Mouse (Mus musculus) heart, adult 8-10 months (tissue): ENCODE results near the gene Gper1. TPM values are rescaled to one million over a fixed set of nuclear protein-coding genes. Genes with fewer than 3 reads are reported as not detected.
"Not testable (repeated sequence)": the region's sequence is repeated elsewhere in the genome, so short reads cannot be mapped to it uniquely, and the experiment has no call there.

Source experiments
- DNase-seq: peaks from one replicate; pipeline ENCODE4 v3.0.0; 2022; ENCODE audit warnings: low spot score
- total RNA-seq, 4 experiments: library from RNA; stranded (reverse); gene quantifications; 2 replicates each; pipeline ENCODE4 v1.2.4; 2022

Gper1 gene
- total RNA-seq, 4 experiments from 2014 or later: 1.1 to 1.6 (median 1.3) TPM

DNA sequence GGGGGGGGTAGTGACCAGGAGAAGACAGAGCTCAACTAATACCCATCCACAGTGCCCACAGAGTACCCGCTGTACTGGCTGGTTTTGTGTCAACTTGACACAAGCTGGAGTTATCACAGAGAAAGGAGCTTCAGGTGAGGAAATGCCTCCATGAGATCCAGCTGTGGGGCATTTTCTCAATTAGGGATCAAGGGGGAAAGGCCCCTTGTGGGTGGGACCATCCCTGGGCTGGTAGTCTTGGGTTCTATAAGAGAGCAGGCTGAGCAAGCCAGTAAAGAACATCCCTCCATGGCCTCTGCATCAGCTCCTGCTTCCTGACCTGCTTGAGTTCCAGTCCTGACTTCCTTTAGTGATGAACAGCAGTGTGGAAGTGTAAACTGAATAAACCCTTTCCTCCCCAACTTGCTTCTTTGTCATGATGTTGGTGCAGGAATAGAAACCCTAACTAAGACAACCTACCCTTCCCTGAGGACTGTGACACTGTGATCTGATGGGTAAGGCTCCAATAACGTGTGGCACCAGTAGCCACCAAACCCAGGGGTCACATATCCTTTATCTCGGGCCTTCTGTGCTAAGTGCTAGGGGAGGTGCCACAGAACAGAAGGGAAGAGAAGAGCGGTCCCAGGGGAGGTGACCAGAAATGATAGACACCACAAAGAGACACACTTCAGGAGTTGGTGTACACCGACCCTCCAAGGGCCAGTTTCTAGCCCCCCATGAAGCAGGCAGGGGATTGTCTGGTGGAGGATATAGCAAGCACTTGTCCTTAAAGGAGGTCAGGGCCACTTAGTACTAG lies 32.4 kb upstream of the Gper1 start:
- not testable (repeated sequence) for DNase-seq

DNA sequence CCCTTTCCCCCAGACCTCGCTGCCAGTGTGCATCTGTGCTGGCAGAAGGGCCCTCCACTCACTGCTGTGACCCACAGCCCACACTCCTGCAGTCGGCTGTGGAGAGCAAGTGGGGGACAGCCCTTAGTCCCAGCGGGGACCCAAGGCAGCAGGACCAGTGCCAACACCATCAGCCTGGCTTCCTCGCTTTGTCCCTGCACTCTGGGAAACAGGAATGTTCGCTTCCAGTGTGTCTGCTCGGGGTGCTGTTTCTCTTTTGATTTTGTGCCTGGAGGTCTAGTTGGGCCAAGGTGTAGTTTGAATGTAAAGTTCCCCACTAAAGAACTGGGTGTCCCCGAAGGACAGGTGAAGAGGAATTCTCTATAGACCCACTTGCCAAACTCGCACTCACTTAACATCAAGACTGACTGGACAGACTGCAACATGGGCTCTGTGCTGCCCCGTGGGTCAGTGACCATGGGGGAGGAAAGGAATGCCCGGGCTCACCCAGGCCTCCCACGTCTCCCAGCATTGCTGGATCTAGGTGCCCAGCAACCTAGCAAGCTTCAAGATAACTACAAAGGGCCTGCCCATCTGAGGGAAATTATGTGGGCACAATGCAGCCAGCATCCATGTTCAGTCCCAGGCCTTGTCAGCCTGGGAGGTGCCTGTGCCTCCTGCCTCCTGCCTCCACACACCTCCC lies 31.5 kb upstream of the Gper1 start:
- DNase-seq: no peak

- no peak for DNase-seq
These were observed 30.4 kb upstream of the Gper1 start for GRCm38 (mm10) chr5:139392219-139393196.

- no peak for DNase-seq
These were observed 29.8 kb upstream of the Gper1 start for GRCm38 (mm10) chr5:139393197-139393588.

DNA sequence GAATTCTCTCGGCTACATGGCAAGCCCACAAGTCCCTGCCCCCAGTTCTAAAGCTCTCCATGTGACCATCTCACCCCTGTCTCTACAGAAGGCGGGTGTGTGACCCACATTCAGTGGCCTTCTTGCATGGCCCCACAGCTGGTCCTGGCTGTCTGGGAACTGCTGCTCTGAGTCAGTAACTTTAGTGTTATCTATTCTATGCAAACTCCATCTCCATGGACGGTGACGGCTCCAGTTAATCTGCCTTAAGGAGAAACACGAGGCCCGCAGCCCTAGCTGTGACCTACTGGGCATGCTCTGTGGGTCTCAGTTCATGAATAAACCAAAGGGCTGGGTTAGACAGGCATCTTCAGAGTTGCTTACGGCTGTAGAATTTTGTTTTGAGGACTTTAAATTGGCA lies 28.6 kb upstream of the Gper1 start:
- DNase-seq: no peak

- no peak for DNase-seq
These were observed 27.4 kb upstream of the Gper1 start for GRCm38 (mm10) chr5:139395528-139395927.

- no peak for DNase-seq
These were observed 25.5 kb upstream of the Gper1 start for GRCm38 (mm10) chr5:139397359-139397916.

GRCm38 (mm10) chr5:139397959-139398753 lies 24.8 kb upstream of the Gper1 start:
- peak; percentile 96 for DNase-seq

- no peak for DNase-seq
These were observed 24.2 kb upstream of the Gper1 start for GRCm38 (mm10) chr5:139398786-139399185.

- DNase-seq: no peak
These were observed 23.0 kb upstream of the Gper1 start for GRCm38 (mm10) chr5:139399991-139400390.

- DNase-seq: no peak
These were observed 20.8 kb upstream of the Gper1 start for GRCm38 (mm10) chr5:139402106-139402505.

DNA sequence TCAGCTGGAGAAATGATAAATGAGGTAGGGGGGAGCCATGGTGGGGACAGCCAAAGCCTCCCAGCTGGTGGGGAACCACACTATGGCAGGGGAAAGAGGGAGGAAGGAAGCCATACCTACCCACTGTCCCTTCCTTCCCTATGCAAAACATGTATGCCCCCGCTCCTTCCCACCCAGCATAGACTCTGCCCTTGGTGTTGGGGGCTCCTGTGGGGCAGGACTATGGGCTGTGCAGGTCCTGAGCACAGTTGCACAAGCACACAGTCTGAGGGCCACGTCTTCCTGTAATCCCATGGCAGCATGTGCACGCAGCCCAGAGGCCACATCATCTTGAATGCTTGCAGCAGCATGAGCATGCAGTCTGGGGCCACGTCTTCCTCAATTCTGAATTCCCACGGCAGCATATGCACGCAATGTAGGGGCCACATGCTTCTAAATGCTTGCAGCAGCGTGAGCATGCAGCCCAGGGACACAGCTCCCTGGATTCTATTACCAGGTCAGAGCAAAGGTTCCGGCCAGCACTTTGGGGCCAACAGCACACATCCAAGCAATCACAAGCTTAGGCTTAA lies 19.2 kb upstream of the Gper1 start:
- DNase-seq: no peak

DNA sequence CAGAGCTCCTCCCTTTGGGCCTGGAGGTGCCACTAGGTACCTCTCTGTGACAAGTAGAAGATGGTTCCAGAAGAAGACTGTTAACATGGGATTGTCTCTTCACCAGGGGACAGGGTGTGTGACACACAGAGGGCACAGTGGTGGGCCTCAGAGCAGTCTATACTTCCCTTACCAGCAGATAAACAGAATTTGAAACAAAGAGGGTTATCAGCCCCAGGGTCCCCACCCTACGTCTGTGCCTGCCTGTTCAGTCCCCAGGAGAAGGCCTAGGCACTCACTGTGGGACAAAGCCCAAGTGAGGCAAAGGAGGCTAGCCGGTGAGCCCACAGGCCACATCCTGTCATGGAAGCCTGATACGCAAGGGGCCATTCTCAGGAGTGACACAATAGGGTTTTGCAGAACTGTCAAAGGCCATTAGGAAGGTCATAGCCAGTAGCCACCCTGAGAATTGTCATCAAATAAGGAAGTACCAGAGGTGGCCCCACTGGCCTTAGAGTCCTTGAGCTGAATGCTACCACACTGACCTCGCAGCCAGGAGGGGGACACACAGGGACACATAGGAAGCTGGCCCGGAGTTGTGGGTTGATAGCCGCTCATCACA lies 18.1 kb upstream of the Gper1 start, which contains the start of gene C130050O18Rik:
Gene C130050O18Rik, plus strand, starts transcription at position 480 of the 601 bp plus-strand sequence.
- DNase-seq: peak; percentile 36

- no peak for DNase-seq
These were observed 17.5 kb upstream of the Gper1 start for GRCm38 (mm10) chr5:139405478-139405877.

DNA sequence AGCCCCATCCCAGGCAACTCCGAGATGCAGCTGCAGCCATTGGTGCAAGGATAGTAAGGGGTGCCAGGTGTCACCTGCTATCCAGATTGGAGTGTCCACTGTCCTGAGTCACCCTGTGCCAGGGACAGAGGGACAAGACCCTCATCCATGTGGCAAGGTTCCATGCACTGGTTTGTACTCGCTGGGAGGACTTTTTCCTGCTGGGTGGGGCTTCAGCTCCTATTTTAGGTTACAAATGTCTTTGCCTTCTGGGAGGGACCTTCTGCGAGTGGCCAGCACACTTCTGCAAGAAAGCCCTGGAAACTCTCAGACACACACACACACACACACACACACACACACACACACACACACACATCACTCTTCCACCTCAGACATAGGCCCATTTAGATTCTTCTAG lies 17.0 kb upstream of the Gper1 start:
- DNase-seq: peak; percentile 65

- no peak for DNase-seq
These were observed 15.6 kb upstream of the Gper1 start for GRCm38 (mm10) chr5:139407121-139407885.

DNA sequence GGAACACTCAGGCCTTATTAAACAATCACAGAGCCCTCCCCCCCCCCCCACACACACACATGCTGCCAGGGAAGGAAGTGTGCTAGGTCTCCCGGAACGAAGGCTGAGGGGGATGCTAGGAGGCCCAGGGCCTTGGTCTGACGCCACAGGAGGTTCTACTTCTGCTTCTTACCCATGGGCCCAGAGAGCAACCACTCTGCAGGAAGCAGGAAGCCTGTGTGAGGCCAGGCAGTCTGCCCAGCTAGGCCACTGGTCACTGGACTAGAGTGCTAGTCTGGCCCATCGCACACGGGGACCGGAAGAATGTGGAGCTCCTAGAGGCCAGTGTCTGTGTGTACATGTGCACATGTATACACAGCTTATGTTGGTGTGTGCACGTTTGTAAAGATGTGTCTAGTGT lies 14.4 kb upstream of the Gper1 start:
- DNase-seq: peak; percentile 62

DNA sequence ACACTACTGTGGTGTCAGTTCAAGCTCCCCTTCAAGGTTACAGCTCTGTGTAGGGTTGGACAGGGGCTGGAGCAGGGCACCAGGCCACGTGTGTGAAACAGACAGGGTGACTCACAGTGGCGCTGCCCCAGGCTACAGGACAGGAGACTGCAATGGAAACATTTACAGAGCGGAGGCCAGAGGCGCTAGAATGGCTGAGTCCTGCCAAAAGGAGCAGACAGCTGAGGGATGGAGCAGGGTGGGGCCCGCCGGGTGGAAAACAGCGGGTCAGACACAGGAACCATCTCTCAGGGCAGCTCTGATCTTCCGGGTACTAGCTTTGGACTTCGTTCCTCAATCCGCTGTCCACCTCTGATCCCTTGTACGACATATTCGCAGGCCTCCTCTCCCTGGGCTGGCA lies 13.5 kb upstream of the Gper1 start:
- DNase-seq: peak; percentile 85

DNA sequence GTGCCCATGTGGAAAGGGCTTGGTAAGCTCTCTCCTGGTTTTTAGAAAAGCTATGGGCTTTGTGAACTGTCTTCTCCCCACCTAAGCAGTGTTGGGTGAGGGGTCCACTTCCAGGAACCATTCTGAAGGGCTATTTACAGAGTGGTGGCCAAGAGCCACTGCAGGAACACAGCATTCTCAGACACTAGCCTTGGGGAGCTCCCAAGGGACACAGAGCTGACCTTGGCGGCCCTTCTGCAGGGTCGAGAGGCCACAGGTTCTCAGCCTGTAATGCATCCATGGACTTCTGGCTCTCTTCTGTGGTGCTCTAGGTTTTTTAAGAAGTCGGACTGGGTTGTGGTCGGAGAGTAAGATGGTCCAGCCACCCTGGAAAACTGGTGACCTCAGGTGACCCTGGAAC lies 12.9 kb upstream of the Gper1 start:
- no peak for DNase-seq
